Mouse (Mus musculus) liver, embryonic 12.5 days (tissue): ENCODE results near the gene Fam136a. TPM values are rescaled to one million over a fixed set of nuclear protein-coding genes. Genes with fewer than 3 reads are reported as not detected.

Experiments used
- ATAC-seq: fragments of 200-750 bp; cut with Nextera tagmentation; 2 replicates; pipeline ENCODE4 v1.8.0; 2017; ENCODE audit warnings: moderate number of reproducible peaks, mild to moderate bottlenecking, moderate library complexity
- H3K27ac ChIP-seq: fragments of 300-500 bp; sonication (generic); 2 replicates; pipeline ENCODE4 v1.5.1; 2016; ENCODE audit warnings: mild to moderate bottlenecking
- H3K27me3 ChIP-seq: fragments of 300-500 bp; sonication (generic); replicated peaks from 2 replicates; pipeline ENCODE4 v1.6.1; 2016; ENCODE audit warnings: mild to moderate bottlenecking, moderate library complexity
- H3K36me3 ChIP-seq: fragments of 300-500 bp; sonication (generic); 2 replicates; pipeline ENCODE4 v1.6.1; 2016; ENCODE audit warnings: mild to moderate bottlenecking, moderate library complexity
- H3K4me1 ChIP-seq: fragments of 300-500 bp; sonication (generic); 2 replicates; pipeline ENCODE4 v1.6.1; 2016
- H3K4me2 ChIP-seq: fragments of 300-500 bp; sonication (generic); 2 replicates; pipeline ENCODE4 v1.6.1; 2016; ENCODE audit warnings: mild to moderate bottlenecking, moderate library complexity
- H3K4me3 ChIP-seq: fragments of 300-500 bp; sonication (generic); 2 replicates; pipeline ENCODE4 v1.5.1; 2016; ENCODE audit warnings: mild to moderate bottlenecking, moderate library complexity
- H3K9ac ChIP-seq: fragments of 300-500 bp; sonication (generic); 2 replicates; pipeline ENCODE4 v1.6.1; 2016; ENCODE audit warnings: mild to moderate bottlenecking, moderate library complexity
- H3K9me3 ChIP-seq: fragments of 300-500 bp; sonication (generic); replicated peaks from 2 replicates; pipeline ENCODE4 v1.6.1; 2016; ENCODE audit warnings: mild to moderate bottlenecking, moderate library complexity
- WGBS: fragments of 180-500 bp; shearing (Covaris S2); methylation state at CpG from one replicate; pipeline ENCODE4 v1.1.7; 2016; ENCODE audit not compliant: insufficient replicate concordance; 5-methylcytosine and 5-hydroxymethylcytosine counted together
- polyA plus RNA-seq: library from polyadenylated mRNA; unstranded; fragments of >200 nt; fragmentation: Nextera tagmentation; extraction: Ambion mirVana; gene quantifications from 2 replicates; pipeline ENCODE4 v1.2.1, GENCODE M21; 2016

Fam136a gene
- polyA plus RNA-seq, 1 experiment from 2014 or later = 111 TPM

DNA sequence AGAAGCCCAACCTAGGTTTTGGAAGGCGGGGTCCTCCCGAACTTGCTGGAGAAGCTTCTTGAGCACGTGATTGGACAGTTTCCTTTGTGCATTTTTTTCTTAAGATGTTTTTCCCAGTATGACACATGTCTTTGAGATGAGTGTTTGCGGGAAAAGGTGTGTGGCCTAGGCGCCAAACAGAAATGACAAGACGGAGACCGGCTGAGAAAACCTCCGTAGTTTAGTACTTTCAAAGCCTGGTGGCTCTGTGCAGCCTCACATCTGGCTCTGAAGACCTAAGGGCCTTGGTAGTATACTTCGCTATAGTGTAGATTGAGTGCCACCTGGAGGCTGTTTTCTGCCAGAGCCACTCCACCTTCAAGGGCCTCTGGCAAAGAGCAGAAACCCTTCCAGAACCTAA lies 35.5 kb downstream of the Fam136a start:
- 6% methylated on average over 9 of the region's 9 CpGs for WGBS
- no peaks in the 10 kb centered on the region for H3K36me3 ChIP-seq
- peaks cover 52% of the 10 kb centered on the region for H3K4me1 ChIP-seq
- H3K9ac ChIP-seq = no peak overlapping the region; the same call in 1 of the 2 replicates
- peaks cover 5% of the 10 kb centered on the region; the same call in 1 of the 2 replicates for H3K27me3 ChIP-seq
- 0 out of 2 replicates have a peak, but pooled peaks have one; percentile 33 for ATAC-seq
- peak overlapping the region; percentile 57 for H3K4me2 ChIP-seq
- no peaks in the 10 kb centered on the region for H3K9me3 ChIP-seq
- no peak overlapping the region for H3K27ac ChIP-seq
- H3K4me3 ChIP-seq = peak overlapping the region; percentile 33

DNA sequence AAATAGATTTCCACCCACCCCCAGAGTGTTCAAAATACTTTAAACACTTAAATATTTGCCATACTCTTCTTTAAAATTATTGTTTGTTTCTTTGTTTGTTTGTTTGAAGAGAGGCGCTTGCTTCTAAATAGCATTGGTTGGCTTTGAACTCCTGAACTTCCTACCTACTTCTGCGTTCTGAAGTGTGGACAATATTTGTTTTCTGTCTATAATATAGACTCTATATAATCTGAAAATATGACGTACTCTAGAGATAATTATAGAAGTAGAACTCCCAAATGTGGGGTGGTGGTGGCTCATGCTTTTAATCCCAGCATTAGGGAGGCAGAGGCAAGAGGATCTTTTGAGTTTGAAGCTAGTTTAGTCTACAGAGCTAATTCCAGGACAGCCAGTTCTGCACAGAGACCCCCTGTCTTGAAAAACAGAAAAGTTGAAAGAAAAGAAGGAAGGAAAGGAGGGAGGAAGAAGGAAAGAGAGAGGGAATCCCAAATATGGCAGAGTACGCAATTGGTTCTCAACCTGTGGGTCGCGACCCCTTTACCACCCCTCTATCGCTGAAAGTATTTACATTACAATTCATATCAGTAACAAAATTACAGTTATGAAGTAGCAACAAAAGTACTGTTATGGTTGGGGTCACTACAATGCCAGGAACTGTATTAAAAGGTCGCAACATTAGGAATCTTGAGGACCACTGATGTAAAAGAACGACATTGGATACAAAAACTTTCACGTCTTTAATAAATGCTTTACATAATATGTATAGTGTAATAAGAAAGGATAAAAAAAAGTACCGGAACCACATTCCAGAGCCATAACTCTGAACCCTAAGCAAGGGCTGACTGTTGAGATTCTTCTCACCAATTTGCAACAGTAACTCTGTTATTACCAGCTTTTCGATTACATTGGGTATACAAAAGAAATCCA lies 37.5 kb downstream of the Fam136a start:
- WGBS = 26% methylated on average over 12 of the region's 12 CpGs
- Histone ChIP-seq H3K36me3 (peaks cover 16% of the 10 kb centered on the region), H3K4me1 (peaks cover 43% of the 10 kb centered on the region), H3K27me3 (peaks cover 3% of the 10 kb centered on the region; the same call in 1 of the 2 replicates), H3K27ac (no peak overlapping the region), H3K4me2 (peak overlapping the region; percentile 80), H3K4me3 (peak overlapping the region; percentile 98), H3K9ac (peak overlapping the region; percentile 96), H3K9me3 (no peaks in the 10 kb centered on the region)
- no peak for ATAC-seq

DNA sequence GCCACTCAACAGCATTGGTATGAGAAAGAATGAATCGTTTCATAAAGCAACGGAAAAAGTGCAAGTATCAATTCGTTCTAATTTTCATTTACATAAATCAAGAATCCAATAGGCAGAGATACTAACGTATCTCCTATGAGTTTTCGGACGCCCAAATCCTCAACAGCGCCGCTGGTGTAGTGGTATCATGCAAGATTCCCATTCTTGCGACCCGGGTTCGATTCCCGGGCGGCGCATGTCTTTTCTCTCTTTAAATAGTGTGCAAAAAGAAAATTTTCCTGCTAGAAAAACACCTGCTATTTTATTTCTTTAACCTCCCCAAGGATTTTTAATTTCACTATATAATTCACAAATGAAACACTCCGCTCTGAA lies 38.3 kb downstream of the Fam136a start:
- Histone ChIP-seq H3K36me3 (peaks cover 21% of the 10 kb centered on the region), H3K27ac (peak overlapping the region; percentile 96), H3K4me3 (peak overlapping the region; percentile 98), H3K27me3 (no peaks in the 10 kb centered on the region), H3K9me3 (no peaks in the 10 kb centered on the region), H3K9ac (peak overlapping the region; percentile 96), H3K4me2 (peak overlapping the region; percentile 80), H3K4me1 (peaks cover 41% of the 10 kb centered on the region)
- WGBS = under 1% methylated on average over 15 of the region's 15 CpGs
- peak; percentile 73 for ATAC-seq

DNA sequence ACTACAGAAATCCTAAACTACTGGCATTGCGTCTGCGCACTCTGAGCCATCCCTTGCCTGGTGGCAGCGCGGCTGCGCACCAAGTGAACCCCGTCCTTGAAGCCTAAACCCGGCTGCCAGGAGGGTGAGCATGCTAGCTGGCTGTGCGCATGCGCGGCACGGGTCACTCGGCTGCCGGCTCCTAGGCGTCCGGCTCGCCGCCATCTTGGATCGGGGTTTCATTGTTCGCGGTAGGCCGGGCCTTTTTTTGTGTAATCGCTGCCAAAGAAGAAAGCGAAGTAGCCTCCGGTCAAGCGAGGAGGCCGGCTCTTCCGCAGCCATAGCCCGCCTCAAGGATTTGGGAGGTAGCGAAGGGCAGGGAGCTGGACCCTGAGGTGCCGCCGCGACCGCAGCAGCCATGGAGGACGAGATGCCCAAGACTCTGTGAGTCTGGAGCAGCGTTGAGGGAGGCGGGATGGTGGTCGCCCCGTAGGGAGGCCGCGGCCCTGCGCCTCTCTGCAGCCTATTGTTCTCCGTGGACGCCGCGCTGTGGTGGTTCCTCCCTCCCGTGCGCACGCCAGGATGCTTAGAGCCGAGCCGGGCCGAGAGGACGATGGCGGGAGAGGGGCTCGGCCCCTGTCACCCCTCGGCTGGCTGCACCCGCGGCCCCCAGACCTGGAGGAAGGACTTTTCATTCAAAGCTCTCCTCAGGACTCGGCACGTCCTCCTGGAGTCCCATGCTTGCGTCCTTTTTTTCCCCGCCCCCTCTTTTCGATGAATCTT lies 38.8 kb downstream of the Fam136a start, which contains the start of gene Tia1:
Tia1 (plus strand) TSS at position 120 of the 762 bp plus-strand sequence.
- H3K9ac ChIP-seq = peak within 1 kb of the TSS; percentile 96
- peak; percentile 95 for ATAC-seq
- H3K4me3 ChIP-seq = peak within 1 kb of the TSS; percentile 98
- H3K27me3 ChIP-seq = no peaks in the 10 kb centered on the region
- H3K27ac ChIP-seq = peak within 1 kb of the TSS; percentile 96
- H3K4me1 ChIP-seq = peaks cover 41% of the 10 kb centered on the region
- H3K36me3 ChIP-seq = peaks cover 25% of the 10 kb centered on the region
- H3K9me3 ChIP-seq = no peaks in the 10 kb centered on the region
- whole genome bisulfite sequencing = under 1% methylated on average over 62 of the region's 62 CpGs
- peak within 1 kb of the TSS; percentile 80 for H3K4me2 ChIP-seq

DNA sequence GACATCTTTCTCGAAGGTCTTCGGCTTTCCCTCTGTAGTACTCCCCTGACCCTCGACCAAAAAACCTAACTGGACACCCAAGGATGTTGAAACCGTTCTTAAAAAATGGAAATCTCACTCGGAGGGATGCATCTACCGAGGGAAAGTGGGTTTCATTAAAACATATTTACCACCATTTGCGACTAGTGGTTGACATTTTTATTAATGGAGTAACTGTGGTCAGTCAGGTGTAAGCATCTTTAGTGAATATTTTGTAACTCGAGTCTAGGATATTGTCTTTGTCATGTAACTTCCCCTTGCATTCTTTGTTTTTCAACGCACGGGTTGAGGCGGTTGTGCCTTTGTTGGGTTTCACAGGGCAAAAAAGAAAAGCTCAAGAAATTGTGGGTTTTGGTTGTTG lies 39.5 kb downstream of the Fam136a start:
- Histone ChIP-seq H3K4me2 (peak overlapping the region; percentile 80), H3K27me3 (no peaks in the 10 kb centered on the region), H3K9ac (peak overlapping the region; percentile 96), H3K27ac (peak overlapping the region; percentile 96), H3K4me3 (peak overlapping the region; percentile 98), H3K36me3 (peaks cover 25% of the 10 kb centered on the region), H3K4me1 (peaks cover 41% of the 10 kb centered on the region), H3K9me3 (no peaks in the 10 kb centered on the region)
- no peak for ATAC-seq
- WGBS = under 1% methylated on average over 11 of the region's 11 CpGs

DNA sequence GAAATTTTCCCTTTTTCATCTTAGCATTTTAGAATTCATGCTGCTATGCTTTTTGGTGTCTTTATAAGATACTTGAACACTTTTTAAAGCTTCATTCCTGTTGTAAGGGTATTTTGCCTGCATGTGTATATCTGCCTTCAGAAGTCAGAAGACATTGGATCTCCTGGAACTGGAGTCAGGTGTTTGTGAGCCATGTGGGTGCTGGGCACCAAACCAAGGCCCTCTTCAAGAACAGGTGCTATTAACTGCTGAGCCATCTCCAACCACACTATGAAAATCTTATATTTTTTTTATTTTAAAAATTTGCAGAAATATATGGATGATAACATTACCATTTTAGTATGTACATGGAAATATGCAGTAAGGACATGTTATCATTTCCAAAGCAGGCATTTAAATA lies 40.9 kb downstream of the Fam136a start:
- H3K9ac ChIP-seq = no peak overlapping the region
- H3K36me3 ChIP-seq = peaks cover 25% of the 10 kb centered on the region
- peaks cover 36% of the 10 kb centered on the region for H3K4me1 ChIP-seq
- H3K27me3 ChIP-seq = no peaks in the 10 kb centered on the region
- no peak for ATAC-seq
- no peak overlapping the region for H3K4me3 ChIP-seq
- 0 out of 2 replicates have a peak overlapping the region, but pooled peaks have one; percentile 27 for H3K4me2 ChIP-seq
- H3K27ac ChIP-seq = no peak overlapping the region
- no peaks in the 10 kb centered on the region for H3K9me3 ChIP-seq

DNA sequence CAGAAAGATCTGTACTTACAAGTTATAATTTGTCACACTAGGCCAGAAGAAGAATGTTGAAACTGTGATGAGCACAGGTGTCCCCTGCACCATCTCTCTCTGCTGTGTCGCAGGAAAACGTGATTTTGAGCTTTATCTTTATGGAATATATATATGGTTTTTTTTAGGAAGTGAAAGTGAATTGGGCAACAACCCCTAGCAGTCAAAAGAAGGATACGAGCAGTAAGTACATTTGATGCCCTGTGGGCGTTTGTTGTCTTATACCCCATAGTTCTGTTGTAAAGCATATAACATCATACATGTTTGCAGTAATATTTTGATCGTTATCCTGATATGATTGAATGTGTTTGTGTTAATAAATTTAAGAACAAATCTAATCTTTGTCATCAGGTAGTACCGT lies 53.3 kb downstream of the Fam136a start:
- 72% methylated on average over 6 of the region's 6 CpGs for WGBS
- H3K9me3 ChIP-seq = no peaks in the 10 kb centered on the region
- H3K27ac ChIP-seq = no peak overlapping the region
- H3K36me3 ChIP-seq = peaks cover 79% of the 10 kb centered on the region
- no peak overlapping the region for H3K4me3 ChIP-seq
- no peak for ATAC-seq
- no peaks in the 10 kb centered on the region for H3K4me1 ChIP-seq
- no peak overlapping the region for H3K9ac ChIP-seq
- no peak overlapping the region for H3K4me2 ChIP-seq
- no peaks in the 10 kb centered on the region for H3K27me3 ChIP-seq

DNA sequence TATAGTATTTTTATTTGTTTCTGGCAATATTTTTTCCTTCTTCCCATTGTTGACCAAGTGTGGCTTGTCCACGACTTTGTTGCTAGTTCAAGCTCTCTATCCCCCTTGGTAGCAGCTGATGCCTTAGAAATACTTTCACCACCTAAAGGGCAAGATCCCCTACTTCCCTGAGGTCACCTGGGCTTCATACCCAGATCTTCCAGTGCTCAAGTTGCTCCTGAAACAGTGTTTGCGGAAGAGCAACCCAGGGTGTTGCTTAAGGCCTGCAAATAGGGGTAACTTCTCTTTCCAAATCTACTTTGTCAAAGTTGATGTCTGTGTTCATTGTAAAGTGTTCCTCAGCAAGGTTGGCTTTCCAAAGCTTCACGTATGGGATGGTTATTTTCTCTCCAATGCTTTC lies 53.8 kb downstream of the Fam136a start:
- Histone ChIP-seq H3K4me3 (no peak overlapping the region), H3K4me2 (no peak overlapping the region), H3K9me3 (no peaks in the 10 kb centered on the region), H3K27me3 (no peaks in the 10 kb centered on the region), H3K4me1 (no peaks in the 10 kb centered on the region), H3K36me3 (peaks cover 77% of the 10 kb centered on the region), H3K9ac (no peak overlapping the region), H3K27ac (no peak overlapping the region)
- 84% methylated on average over 3 of the region's 3 CpGs for whole genome bisulfite sequencing
- ATAC-seq = no peak

Other genes with a start within 250 kb of the Fam136a start
- gene Tgfa, start 170.4 kb upstream of the Fam136a start, polyA plus RNA-seq = 1.4 and 2.1 TPM in 2 replicates
- gene Snrpg, start 5.7 kb downstream of the Fam136a start, polyA plus RNA-seq = 493 and 510 TPM in 2 replicates
- gene Pcyox1, start 31.5 kb downstream of the Fam136a start, polyA plus RNA-seq = 41.5 and 45.9 TPM in 2 replicates
- gene Tia1, start 38.6 kb downstream of the Fam136a start, polyA plus RNA-seq = 45.2 and 46.2 TPM in 2 replicates
- gene Gm44790, start 61.0 kb downstream of the Fam136a start, polyA plus RNA-seq = not detected in 2 replicates
- gene C87436, start 72.7 kb downstream of the Fam136a start, polyA plus RNA-seq = 17.9 and 18.8 TPM in 2 replicates
- gene Pcbp1, start 160.7 kb downstream of the Fam136a start, polyA plus RNA-seq = 465 and 466 TPM in 2 replicates